Mouse (Mus musculus) heart, embryonic 11.5 days (tissue): Measurements from ENCODE around the gene Rnf212b. TPM values are rescaled to one million over a fixed set of nuclear protein-coding genes. Genes with fewer than 3 reads are reported as not detected.
A peak's percentile ranks its signal among the peaks of the same experiment; 100 is the strongest.

Source experiments
- ATAC-seq: fragments of 200-750 bp; cut with Nextera tagmentation; replicated peaks from 2 replicates; pipeline ENCODE4 v1.8.0; 2017; ENCODE audit warnings: moderate library complexity; ENCODE audit not compliant: insufficient number of reproducible peaks, low FRiP score, low TSS enrichment
- H3K27ac ChIP-seq: fragments of 300-500 bp; sonication (generic); 2 replicates; pipeline ENCODE4 v1.5.1; 2014; ENCODE audit warnings: mild to moderate bottlenecking, low read depth, low read length
- H3K27me3 ChIP-seq: fragments of 300-500 bp; sonication (generic); 2 replicates; pipeline ENCODE4 v1.6.1; 2014; ENCODE audit warnings: mild to moderate bottlenecking, low read length, mixed read lengths; ENCODE audit not compliant: control insufficient read depth, insufficient read depth
- H3K36me3 ChIP-seq: fragments of 300-500 bp; sonication (generic); 2 replicates; pipeline ENCODE4 v1.6.1; 2014; ENCODE audit warnings: mild to moderate bottlenecking, low read length, moderate library complexity, mixed read lengths; ENCODE audit not compliant: control insufficient read depth, insufficient read depth
- H3K4me1 ChIP-seq: fragments of 300-500 bp; sonication (generic); 2 replicates; pipeline ENCODE4 v1.6.1; 2014; ENCODE audit warnings: low read length; ENCODE audit not compliant: control insufficient read depth, insufficient read depth
- H3K4me2 ChIP-seq: fragments of 300-500 bp; sonication (generic); 2 replicates; pipeline ENCODE4 v1.6.1; 2014; ENCODE audit warnings: mild to moderate bottlenecking, moderate library complexity
- H3K4me3 ChIP-seq: fragments of 300-500 bp; sonication (generic); 2 replicates; pipeline ENCODE4 v1.5.1; 2014; ENCODE audit warnings: low read depth, low read length
- H3K9ac ChIP-seq: fragments of 300-500 bp; sonication (generic); 2 replicates; pipeline ENCODE4 v1.6.1; 2014; ENCODE audit warnings: mild to moderate bottlenecking, low read depth, low read length, moderate library complexity
- H3K9me3 ChIP-seq: fragments of 300-500 bp; sonication (generic); replicated peaks from 2 replicates; pipeline ENCODE4 v1.6.1; 2016; ENCODE audit warnings: low read length; ENCODE audit not compliant: control insufficient read depth
- WGBS: fragments of 180-500 bp; shearing (Covaris S2); extraction: QIAGEN DNeasy Blood & Tissue Kit; methylation state at CpG from one replicate; pipeline ENCODE4 v1.1.7; 2014; ENCODE audit not compliant: insufficient replicate concordance; 5-methylcytosine and 5-hydroxymethylcytosine counted together
- polyA plus RNA-seq: library from polyadenylated mRNA; unstranded; fragments of >200 nt; fragmentation: Nextera tagmentation; extraction: Ambion mirVana; gene quantifications from 2 replicates; pipeline ENCODE4 v1.2.1, GENCODE M21; 2014

Gene Rnf212b
- polyA plus RNA-seq, 1 experiment from 2014 or later, result not detected

- WGBS, result 38% methylated on average over 4 of the region's 4 CpGs
- Histone ChIP-seq H3K4me1 (peaks cover 7% of the 10 kb centered on the region; the same call in 1 of the 2 replicates), H3K4me2 (peak overlapping the region; percentile 22; the same call in 1 of the 2 replicates), H3K27ac (peak overlapping the region; percentile 78), H3K27me3 (no peaks in the 10 kb centered on the region), H3K9me3 (no peaks in the 10 kb centered on the region), H3K4me3 (no peak overlapping the region), H3K9ac (no peak overlapping the region), H3K36me3 (no peaks in the 10 kb centered on the region)
- ATAC-seq, result no peak
These were observed 4.9 kb upstream of the Rnf212b start for GRCm38 (mm10) chr14:54808718-54809667.

GRCm38 (mm10) chr14:54809668-54810033, 4.3 kb upstream of the Rnf212b start:
- H3K4me2 ChIP-seq, result no peak overlapping the region; the same call in 1 of the 2 replicates
- H3K27me3 ChIP-seq, result no peaks in the 10 kb centered on the region
- H3K4me1 ChIP-seq, result peaks cover 7% of the 10 kb centered on the region; the same call in 1 of the 2 replicates
- WGBS, result 33% methylated on average over 3 of the region's 3 CpGs
- H3K9ac ChIP-seq, result no peak overlapping the region
- ATAC-seq, result no peak
- H3K4me3 ChIP-seq, result no peak overlapping the region
- peak overlapping the region; percentile 78 for H3K27ac ChIP-seq
- H3K36me3 ChIP-seq, result no peaks in the 10 kb centered on the region
- no peaks in the 10 kb centered on the region for H3K9me3 ChIP-seq

- no peaks in the 10 kb centered on the region for H3K4me1 ChIP-seq
- H3K36me3 ChIP-seq, result no peaks in the 10 kb centered on the region
- H3K27ac ChIP-seq, result no peak overlapping the region
- no peak overlapping the region for H3K9ac ChIP-seq
- no peak overlapping the region for H3K4me2 ChIP-seq
- ATAC-seq, result no peak
- no peaks in the 10 kb centered on the region for H3K9me3 ChIP-seq
- H3K4me3 ChIP-seq, result no peak overlapping the region
- 53% methylated on average over 3 of the region's 3 CpGs for WGBS
- H3K27me3 ChIP-seq, result no peaks in the 10 kb centered on the region
These were observed 1.8 kb downstream of the Rnf212b start for GRCm38 (mm10) chr14:54815737-54816136.

DNA sequence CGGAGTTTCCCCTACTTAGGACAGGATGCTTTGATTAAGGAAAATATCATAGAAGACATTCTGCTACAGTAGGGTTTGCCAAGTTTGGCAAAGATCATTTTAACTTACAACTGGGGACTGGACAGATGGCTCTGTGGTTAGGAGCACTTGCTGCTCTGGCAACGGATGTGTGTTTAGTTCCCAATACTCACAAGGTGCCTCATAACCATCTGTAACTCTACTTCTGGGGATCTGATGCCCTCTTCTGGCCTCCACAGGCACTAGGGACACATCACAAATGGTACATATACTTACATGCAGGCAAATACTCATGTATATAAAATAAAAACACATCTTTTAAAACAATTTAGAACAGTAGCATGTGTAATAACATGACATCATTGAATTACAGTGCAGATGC, 3.9 kb downstream of the Rnf212b start:
- Histone ChIP-seq H3K36me3 (no peaks in the 10 kb centered on the region), H3K9me3 (no peaks in the 10 kb centered on the region), H3K27me3 (no peaks in the 10 kb centered on the region), H3K9ac (no peak overlapping the region), H3K4me2 (no peak overlapping the region), H3K4me3 (no peak overlapping the region), H3K27ac (no peak overlapping the region), H3K4me1 (no peaks in the 10 kb centered on the region)
- no peak for ATAC-seq
- WGBS, result 45% methylated on average over 2 of the region's 2 CpGs

GRCm38 (mm10) chr14:54822301-54822700, 8.4 kb downstream of the Rnf212b start:
- no peak overlapping the region for H3K4me3 ChIP-seq
- H3K9me3 ChIP-seq, result no peaks in the 10 kb centered on the region
- H3K4me2 ChIP-seq, result no peak overlapping the region
- no peak overlapping the region for H3K9ac ChIP-seq
- H3K36me3 ChIP-seq, result no peaks in the 10 kb centered on the region
- H3K27me3 ChIP-seq, result no peaks in the 10 kb centered on the region
- 78% methylated on average over 2 of the region's 2 CpGs for WGBS
- H3K27ac ChIP-seq, result no peak overlapping the region
- no peaks in the 10 kb centered on the region for H3K4me1 ChIP-seq
- ATAC-seq, result no peak

DNA sequence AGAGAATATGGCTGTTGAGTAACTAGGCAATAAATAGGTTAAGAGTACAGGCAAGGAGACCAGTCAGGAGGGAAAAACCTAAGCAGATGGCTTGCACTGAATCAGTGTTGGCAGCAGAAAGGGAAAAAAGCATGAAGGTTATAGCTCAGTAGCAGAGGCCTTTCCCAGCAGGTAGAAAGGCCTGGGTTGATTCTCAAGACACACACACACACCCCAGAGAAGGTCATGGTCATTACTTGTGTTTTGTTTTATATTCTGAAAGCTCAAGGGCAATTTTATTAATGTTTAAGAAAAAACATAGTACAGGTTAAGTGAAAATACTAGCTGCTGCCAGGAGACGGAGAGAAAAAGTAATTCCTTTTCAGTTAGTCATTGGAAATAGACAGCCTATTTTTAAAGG, 9.8 kb downstream of the Rnf212b start:
- no peaks in the 10 kb centered on the region for H3K9me3 ChIP-seq
- no peak overlapping the region for H3K4me3 ChIP-seq
- H3K9ac ChIP-seq, result no peak overlapping the region
- no peaks in the 10 kb centered on the region for H3K36me3 ChIP-seq
- H3K27me3 ChIP-seq, result no peaks in the 10 kb centered on the region
- no peaks in the 10 kb centered on the region for H3K4me1 ChIP-seq
- WGBS, result 81% methylated on average over 1 of the region's 1 CpGs
- no peak for ATAC-seq
- no peak overlapping the region for H3K27ac ChIP-seq
- H3K4me2 ChIP-seq, result no peak overlapping the region

- Histone ChIP-seq H3K27ac (no peak overlapping the region), H3K27me3 (no peaks in the 10 kb centered on the region; the same call in 1 of the 2 replicates), H3K4me2 (no peak overlapping the region), H3K36me3 (no peaks in the 10 kb centered on the region), H3K4me1 (no peaks in the 10 kb centered on the region), H3K4me3 (no peak overlapping the region), H3K9ac (no peak overlapping the region), H3K9me3 (no peaks in the 10 kb centered on the region)
- no peak for ATAC-seq
- WGBS, result 3% methylated on average over 4 of the region's 4 CpGs
These were observed 29.5 kb downstream of the Rnf212b start for GRCm38 (mm10) chr14:54843461-54843860.

DNA sequence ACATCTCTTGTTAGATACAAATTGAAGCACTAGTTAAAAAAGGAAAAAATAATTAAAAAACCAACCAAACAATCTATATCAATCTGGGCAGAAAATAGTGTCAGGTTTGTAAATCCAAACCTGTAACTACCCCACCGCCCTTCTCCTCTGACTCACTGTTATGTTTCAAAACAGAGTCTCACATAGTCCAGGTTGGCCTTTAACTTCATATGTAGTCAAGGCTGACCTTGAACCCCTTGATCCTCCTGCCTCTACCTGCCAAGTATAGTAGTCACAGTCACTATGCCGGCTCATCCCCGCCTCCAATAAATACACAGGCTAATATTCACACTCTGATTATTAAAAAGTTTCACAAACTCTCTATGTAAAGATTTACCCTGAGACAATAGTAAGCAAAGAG, 41.8 kb downstream of the Rnf212b start:
- Histone ChIP-seq H3K4me1 (no peaks in the 10 kb centered on the region), H3K36me3 (peaks cover 4% of the 10 kb centered on the region), H3K4me2 (no peak overlapping the region), H3K27me3 (no peaks in the 10 kb centered on the region), H3K9me3 (no peaks in the 10 kb centered on the region), H3K27ac (no peak overlapping the region), H3K9ac (no peak overlapping the region), H3K4me3 (no peak overlapping the region)
- 89% methylated on average over 3 of the region's 3 CpGs for WGBS
- no peak for ATAC-seq

DNA sequence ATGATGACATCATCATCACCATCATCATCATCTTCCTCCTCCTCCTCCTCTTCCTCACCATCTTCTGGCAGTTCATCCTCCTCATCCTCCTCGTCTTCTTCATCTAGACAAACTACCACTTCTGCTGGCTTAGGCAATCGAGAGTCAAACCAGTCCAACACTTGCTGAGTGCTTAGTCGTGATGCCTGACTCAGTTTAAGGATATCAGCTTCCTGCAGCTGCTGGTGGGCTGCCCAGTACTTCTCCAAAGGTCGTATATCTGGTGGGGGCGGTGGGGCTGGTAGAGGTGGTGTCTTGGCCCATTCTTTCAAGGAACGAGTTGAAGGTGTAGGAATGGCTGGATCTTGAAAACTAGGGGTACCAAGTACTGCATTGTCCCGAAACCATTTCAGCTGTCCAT, 42.8 kb downstream of the Rnf212b start:
- no peaks in the 10 kb centered on the region for H3K4me1 ChIP-seq
- no peak for ATAC-seq
- WGBS, result 73% methylated on average over 7 of the region's 7 CpGs
- H3K4me3 ChIP-seq, result no peak overlapping the region
- no peak overlapping the region for H3K9ac ChIP-seq
- H3K9me3 ChIP-seq, result no peaks in the 10 kb centered on the region
- H3K27me3 ChIP-seq, result no peaks in the 10 kb centered on the region
- H3K4me2 ChIP-seq, result no peak overlapping the region
- H3K27ac ChIP-seq, result no peak overlapping the region
- H3K36me3 ChIP-seq, result peaks cover 4% of the 10 kb centered on the region
